Mouse (Mus musculus) forebrain, postnatal 0 days (tissue): ENCODE measurements at regions not wholly inside any gene's neighbourhood (a gene's known extent, or its start where the extent isn't known, plus 50 kb on each side); places are given as distances from the start of the nearest gene placed in this dataset.

Source experiments
- ATAC-seq: fragments of 200-750 bp; cut with Nextera tagmentation; 2 replicates; pipeline ENCODE4 v1.8.0; 2017; ENCODE audit warnings: mild to moderate bottlenecking, moderate library complexity
- DNase-seq: peaks from one replicate; pipeline ENCODE4 v3.0.0-alpha.2; 2015
- H3K27ac ChIP-seq: fragments of 300-500 bp; sonication (generic); 2 replicates; pipeline ENCODE4 v1.5.1; 2014; ENCODE audit warnings: low read depth, mild to moderate bottlenecking, antibody characterized with exemption, low read length, moderate library complexity, mixed read lengths
- H3K27me3 ChIP-seq: fragments of 300-500 bp; sonication (generic); 2 replicates; pipeline ENCODE4 v1.6.1; 2014; ENCODE audit warnings: mild to moderate bottlenecking, low read length, mixed read lengths; ENCODE audit not compliant: insufficient read depth
- H3K36me3 ChIP-seq: fragments of 300-500 bp; sonication (generic); 2 replicates; pipeline ENCODE4 v1.6.1; 2014; ENCODE audit warnings: mild to moderate bottlenecking, moderate library complexity; ENCODE audit not compliant: insufficient read depth
- H3K4me1 ChIP-seq: fragments of 300-500 bp; sonication (generic); 2 replicates; pipeline ENCODE4 v1.6.1; 2014; ENCODE audit warnings: antibody characterized with exemption; ENCODE audit not compliant: insufficient read depth
- H3K4me2 ChIP-seq: fragments of 300-500 bp; sonication (generic); 2 replicates; pipeline ENCODE4 v1.6.1; 2014; ENCODE audit warnings: low read depth, mild to moderate bottlenecking, moderate library complexity
- H3K4me3 ChIP-seq: fragments of 300-500 bp; sonication (generic); 2 replicates; pipeline ENCODE4 v1.5.1; 2014; ENCODE audit warnings: low read depth, low read length, mixed read lengths
- H3K9ac ChIP-seq: fragments of 300-500 bp; sonication (generic); 2 replicates; pipeline ENCODE4 v1.6.1; 2014; ENCODE audit warnings: mild to moderate bottlenecking
- H3K9me3 ChIP-seq: fragments of 300-500 bp; sonication (generic); 2 replicates; pipeline ENCODE4 v1.6.1; 2016; ENCODE audit warnings: low read length
- CTCF ChIP-seq: sonication (generic); IDR thresholded peaks from 2 replicates; pipeline ENCODE4 v1.5.1; 2016; ENCODE audit warnings: antibody characterized with exemption, control low read depth, low read depth
- WGBS: fragments of 180-500 bp; shearing (Covaris S2); extraction: QIAGEN DNeasy Blood & Tissue Kit; methylation state at CpG from one replicate; pipeline ENCODE4 v1.1.7; 2014; 5-methylcytosine and 5-hydroxymethylcytosine counted together

- Histone ChIP-seq H3K4me2 (no peak overlapping the region), H3K27me3 (no peaks in the 10 kb centered on the region), H3K36me3 (no peaks in the 10 kb centered on the region), H3K9me3 (no peaks in the 10 kb centered on the region), H3K27ac (no peak overlapping the region), H3K4me3 (no peak overlapping the region), H3K4me1 (no peaks in the 10 kb centered on the region), H3K9ac (no peak overlapping the region)
- ATAC-seq (no peak), DNase-seq (no peak)
- no peak for TF ChIP-seq CTCF
- WGBS = 84% methylated on average over 2 of the region's 2 CpGs
These were observed 160.5 kb upstream of the Ntf3 start for GRCm38 (mm10) chr6:126327187-126327586.

DNA sequence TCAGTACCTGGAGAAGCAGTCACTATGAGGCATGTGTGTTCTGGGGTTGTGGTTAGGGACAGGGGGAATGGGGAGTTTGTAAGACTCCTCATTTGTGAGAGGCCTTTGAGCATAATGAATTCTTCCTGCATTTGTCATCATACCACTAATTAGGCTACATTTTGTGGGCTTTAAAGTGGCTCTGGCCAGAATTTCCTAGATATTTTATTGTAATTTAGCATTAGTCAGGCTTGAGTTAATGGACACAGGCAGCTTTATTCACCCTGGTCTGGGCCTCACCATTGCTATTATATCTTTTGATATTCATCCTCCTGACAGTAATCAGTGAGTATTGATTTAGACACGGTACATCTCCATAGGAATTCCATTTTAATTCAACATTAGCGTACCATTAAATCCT is 151.8 kb upstream of the Ntf3 start:
- Histone ChIP-seq H3K4me1 (no peaks in the 10 kb centered on the region), H3K9ac (no peak overlapping the region), H3K36me3 (no peaks in the 10 kb centered on the region), H3K27ac (no peak overlapping the region), H3K27me3 (no peaks in the 10 kb centered on the region; the same call in 1 of the 2 replicates), H3K4me2 (no peak overlapping the region), H3K9me3 (no peaks in the 10 kb centered on the region), H3K4me3 (no peak overlapping the region)
- no peak for TF ChIP-seq CTCF
- ATAC-seq = no peak
- DNase-seq = no peak
- WGBS = 52% methylated on average over 2 of the region's 2 CpGs

DNA sequence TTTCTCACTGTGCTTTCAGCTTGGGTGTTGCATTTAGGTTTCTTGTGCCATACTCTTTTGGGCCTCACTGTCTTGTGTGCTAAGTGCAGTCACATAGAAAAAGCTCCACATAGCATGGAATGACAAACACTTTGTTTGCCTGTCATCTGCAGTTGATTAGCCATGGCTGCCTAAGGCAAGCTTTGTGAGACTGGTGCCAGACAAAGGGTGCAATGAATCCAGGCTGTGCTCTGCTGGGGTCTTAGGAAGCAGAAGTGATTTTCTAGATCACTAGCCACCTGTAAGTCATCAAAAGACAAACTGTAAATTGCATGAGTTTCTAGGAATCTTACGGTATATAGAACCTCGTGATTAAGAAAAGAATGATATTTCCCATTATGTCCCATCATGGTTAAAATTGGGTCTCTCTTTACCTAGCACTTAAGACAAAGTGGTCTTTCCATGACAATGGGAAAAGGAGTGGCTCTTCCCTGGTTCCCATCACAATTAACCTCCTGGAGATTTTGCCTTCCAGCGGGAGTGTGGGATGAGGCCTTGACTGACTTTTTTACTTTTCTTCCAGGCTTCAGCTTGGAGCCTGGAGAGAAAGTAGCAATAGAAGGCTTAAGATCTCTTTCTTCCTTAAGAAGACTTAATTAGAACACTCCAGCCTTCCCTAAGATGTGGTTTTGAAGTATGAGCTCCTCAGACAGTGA is 144.2 kb upstream of the Ntf3 start:
- H3K4me3 ChIP-seq = no peak overlapping the region
- 53% methylated on average over 3 of the region's 3 CpGs for WGBS
- no peak for DNase-seq

GRCm38 (mm10) chr6:126303086-126303485 is 136.4 kb upstream of the Ntf3 start:
- 53% methylated on average over 3 of the region's 3 CpGs for WGBS
- H3K27me3 ChIP-seq = no peaks in the 10 kb centered on the region
- no peaks in the 10 kb centered on the region for H3K4me1 ChIP-seq
- H3K36me3 ChIP-seq = no peaks in the 10 kb centered on the region
- H3K9ac ChIP-seq = no peak overlapping the region
- no peak overlapping the region for H3K4me3 ChIP-seq
- ATAC-seq = no peak
- no peak overlapping the region for H3K4me2 ChIP-seq
- no peak overlapping the region for H3K27ac ChIP-seq
- no peak for DNase-seq
- no peak for TF ChIP-seq CTCF
- no peaks in the 10 kb centered on the region for H3K9me3 ChIP-seq

More for the DNA sequence above, 144.2 kb upstream of the Ntf3 start:
- H3K4me2 ChIP-seq = no peak overlapping the region
- H3K4me1 ChIP-seq = no peaks in the 10 kb centered on the region
- H3K36me3 ChIP-seq = no peaks in the 10 kb centered on the region
- no peak for TF ChIP-seq CTCF
- H3K9ac ChIP-seq = no peak overlapping the region
- no peaks in the 10 kb centered on the region for H3K9me3 ChIP-seq
- no peaks in the 10 kb centered on the region for H3K27me3 ChIP-seq
- ATAC-seq = no peak
- H3K27ac ChIP-seq = no peak overlapping the region

DNA sequence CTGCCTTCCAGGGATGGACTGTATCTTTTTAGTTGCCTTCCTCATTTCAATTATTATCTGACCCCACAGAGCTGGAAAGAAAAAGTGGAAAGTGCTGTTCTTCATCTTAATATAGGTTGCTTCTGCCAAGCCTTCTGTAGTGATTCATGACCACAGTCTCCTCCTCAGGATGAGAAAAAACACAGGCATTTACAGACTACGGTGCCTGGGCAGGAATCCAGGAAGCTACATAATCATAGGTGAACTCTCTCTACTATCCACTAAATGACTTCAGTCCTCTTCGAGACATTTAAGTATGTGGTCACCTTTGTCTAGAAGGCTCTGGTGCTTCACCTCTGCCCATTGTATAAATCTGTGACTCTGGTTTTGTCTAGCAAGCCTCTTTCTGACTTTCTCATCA is 124.9 kb upstream of the Ntf3 start:
- WGBS = 83% methylated on average over 2 of the region's 2 CpGs
- H3K27me3 ChIP-seq = no peaks in the 10 kb centered on the region
- no peak for ATAC-seq

DNA sequence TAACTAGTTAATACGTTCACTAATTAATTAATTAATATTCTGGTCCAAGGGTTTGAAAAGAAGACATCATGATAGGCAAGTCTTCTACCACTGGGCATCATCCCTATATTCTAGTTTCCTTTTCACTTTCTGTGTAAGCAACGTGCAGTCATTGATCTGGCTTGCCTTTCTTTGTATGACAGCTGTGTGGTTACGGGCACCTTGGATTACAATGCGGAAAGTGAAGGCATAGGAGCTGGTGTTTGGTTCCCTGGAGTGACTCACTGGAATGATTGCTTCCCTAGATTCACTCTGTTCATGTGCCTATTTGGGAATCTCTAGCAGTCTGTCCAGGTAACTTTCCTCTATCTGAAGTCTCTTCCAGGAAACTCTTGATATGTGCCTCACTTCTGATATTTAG is 120.5 kb upstream of the Ntf3 start:
- DNase-seq (no peak), ATAC-seq (no peak)
- H3K4me2 ChIP-seq = no peak overlapping the region
- no peaks in the 10 kb centered on the region for H3K9me3 ChIP-seq
- no peak overlapping the region for H3K9ac ChIP-seq
- H3K4me3 ChIP-seq = no peak overlapping the region
- H3K4me1 ChIP-seq = no peaks in the 10 kb centered on the region
- no peaks in the 10 kb centered on the region for H3K36me3 ChIP-seq
- no peak for TF ChIP-seq CTCF
- H3K27ac ChIP-seq = no peak overlapping the region
- no peaks in the 10 kb centered on the region for H3K27me3 ChIP-seq
- WGBS = 72% methylated on average over 4 of the region's 4 CpGs

More for the DNA sequence above, 124.9 kb upstream of the Ntf3 start:
- Histone ChIP-seq H3K9ac (no peak overlapping the region), H3K4me1 (no peaks in the 10 kb centered on the region), H3K9me3 (no peaks in the 10 kb centered on the region), H3K4me3 (no peak overlapping the region), H3K27ac (no peak overlapping the region), H3K4me2 (no peak overlapping the region), H3K36me3 (no peaks in the 10 kb centered on the region)
- TF ChIP-seq CTCF = no peak
- no peak for DNase-seq

DNA sequence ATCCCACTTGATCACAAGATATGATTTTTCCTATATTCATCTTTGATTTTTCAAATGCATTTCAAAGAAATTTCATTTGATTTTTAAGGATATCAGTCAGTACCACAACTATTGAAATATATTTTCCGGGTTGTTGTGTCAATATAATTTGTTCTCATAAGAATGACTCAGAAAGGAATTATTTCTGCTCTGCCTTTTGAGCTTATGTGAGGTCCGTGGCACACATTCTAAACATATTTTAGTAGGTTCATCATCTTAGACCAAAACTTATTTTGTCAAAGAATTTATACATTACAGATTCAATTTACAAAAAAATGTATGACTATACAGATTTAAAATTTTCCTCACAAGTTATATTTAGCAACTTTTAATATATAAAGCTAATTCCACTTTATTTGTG is 119.5 kb upstream of the Ntf3 start:
- no peak for DNase-seq
- H3K4me2 ChIP-seq = no peak overlapping the region
- no peak overlapping the region for H3K9ac ChIP-seq
- H3K27me3 ChIP-seq = no peaks in the 10 kb centered on the region
- TF ChIP-seq CTCF = no peak
- no peaks in the 10 kb centered on the region for H3K9me3 ChIP-seq
- H3K4me3 ChIP-seq = no peak overlapping the region
- 85% methylated on average over 2 of the region's 2 CpGs for WGBS
- H3K27ac ChIP-seq = no peak overlapping the region
- no peaks in the 10 kb centered on the region for H3K36me3 ChIP-seq
- no peaks in the 10 kb centered on the region for H3K4me1 ChIP-seq
- no peak for ATAC-seq
